Mouse (Mus musculus): ENCODE data around the gene Hspb6.

Hspb6 gene

GRCm38 (mm10) chr7:30586455-30587020, 34.6 kb downstream of the Hspb6 start:
- DNase-seq (ENCODE audit: low spot score): no peak

- peak; percentile 48 for DNase-seq (ENCODE audit: low spot score)
Observed at GRCm38 (mm10) chr7:30587842-30588667, 36.1 kb downstream of the Hspb6 start.

GRCm38 (mm10) chr7:30588676-30589434, 36.9 kb downstream of the Hspb6 start, which contains the start of gene Kmt2b:
TSS of gene Kmt2b (minus strand) at chr7:30588726.
- peak; percentile 86 for DNase-seq (ENCODE audit: low spot score)

GRCm38 (mm10) chr7:30589435-30590301, 37.7 kb downstream of the Hspb6 start:
- peak; percentile 81 for DNase-seq (ENCODE audit: low spot score)

- no peak for DNase-seq (ENCODE audit: low spot score)
Observed at GRCm38 (mm10) chr7:30590927-30591604, 39.1 kb downstream of the Hspb6 start.

GRCm38 (mm10) chr7:30591605-30591951, 39.6 kb downstream of the Hspb6 start:
- DNase-seq (ENCODE audit: low spot score): no peak

- DNase-seq (ENCODE audit: low spot score): no peak
Observed at GRCm38 (mm10) chr7:30592772-30593423, 40.9 kb downstream of the Hspb6 start.

- no peak for DNase-seq (ENCODE audit: low spot score)
Observed at GRCm38 (mm10) chr7:30593579-30594509, 41.9 kb downstream of the Hspb6 start.

GRCm38 (mm10) chr7:30594510-30595024, 42.6 kb downstream of the Hspb6 start:
- DNase-seq (ENCODE audit: low spot score): no peak

- no peak for DNase-seq (ENCODE audit: low spot score)
Observed at GRCm38 (mm10) chr7:30596093-30596492, 44.1 kb downstream of the Hspb6 start.

GRCm38 (mm10) chr7:30596811-30597210, 44.8 kb downstream of the Hspb6 start:
- no peak for DNase-seq (ENCODE audit: low spot score)

GRCm38 (mm10) chr7:30598786-30599185, 46.8 kb downstream of the Hspb6 start, which contains the start of gene Zbtb32:
TSS of gene Zbtb32 (minus strand) at chr7:30598909.
- DNase-seq (ENCODE audit: low spot score): no peak

GRCm38 (mm10) chr7:30599933-30600353, 48.0 kb downstream of the Hspb6 start:
- peak; percentile 80 for DNase-seq (ENCODE audit: low spot score)

- DNase-seq (ENCODE audit: low spot score): no peak
Observed at GRCm38 (mm10) chr7:30600651-30601050, 48.7 kb downstream of the Hspb6 start.

- no peak for DNase-seq (ENCODE audit: low spot score)
Observed at GRCm38 (mm10) chr7:30602583-30602982, 50.6 kb downstream of the Hspb6 start.

GRCm38 (mm10) chr7:30604424-30604823, 52.4 kb downstream of the Hspb6 start:
- no peak for DNase-seq (ENCODE audit: low spot score)

GRCm38 (mm10) chr7:30604944-30605343, 53.0 kb downstream of the Hspb6 start:
- DNase-seq (ENCODE audit: low spot score): no peak

Measured in ovary, postnatal 14 days (tissue).